Mouse (Mus musculus) Patski (cell line): ENCODE data around the gene Dapk3. TPM values are rescaled to one million over a fixed set of nuclear protein-coding genes. Genes with fewer than 3 reads are reported as not detected.
A peak's percentile ranks its signal among the peaks of the same experiment; 100 is the strongest.

ENCODE experiments used
- ATAC-seq: fragments of 100-300 bp; one replicate; pipeline ENCODE4 v1.8.0; 2021
- CTCF ChIA-PET: fragments of 350-600 bp; sonication (Branson Sonifier 250); formaldehyde crosslinking; loops from one replicate; lab custom pipeline; 2022; ENCODE audit warnings: inconsistent platforms; lab: Charles Lee
- POLR2A ChIA-PET: fragments of 350-600 bp; sonication (Branson Sonifier 250); formaldehyde crosslinking; loops from one replicate; lab custom pipeline; 2022; ENCODE audit warnings: antibody characterized with exemption, inconsistent platforms; lab: Charles Lee
- DNase-seq: peaks from one replicate; pipeline ENCODE4 v3.0.0-alpha.2; 2011; ENCODE audit warnings: low read depth, low spot score
- H3K27me3 ChIP-seq: fragments of 371-371 bp; one replicate; pipeline ENCODE4 v1.5.1; 2021
- CTCF ChIP-seq: fragments of 100-300 bp; IDR thresholded peaks from one replicate; pipeline ENCODE4 v1.5.1; 2021
- in situ Hi-C: fragments of 300-500 bp; cut with MboI; formaldehyde crosslinking; loops from 3 replicates; pipeline ENCODE4 v1.11.1; 2018; ENCODE audit warnings: low pct_unique_long_range_greater_than_20kb, mixed read lengths
- polyA plus RNA-seq: library from polyadenylated mRNA; unstranded; gene quantifications from one replicate; pipeline ENCODE4 v1.2.3, GENCODE M21; 2021

Gene Dapk3
- polyA plus RNA-seq, 1 experiment from 2014 or later, result 82.0 TPM

DNA sequence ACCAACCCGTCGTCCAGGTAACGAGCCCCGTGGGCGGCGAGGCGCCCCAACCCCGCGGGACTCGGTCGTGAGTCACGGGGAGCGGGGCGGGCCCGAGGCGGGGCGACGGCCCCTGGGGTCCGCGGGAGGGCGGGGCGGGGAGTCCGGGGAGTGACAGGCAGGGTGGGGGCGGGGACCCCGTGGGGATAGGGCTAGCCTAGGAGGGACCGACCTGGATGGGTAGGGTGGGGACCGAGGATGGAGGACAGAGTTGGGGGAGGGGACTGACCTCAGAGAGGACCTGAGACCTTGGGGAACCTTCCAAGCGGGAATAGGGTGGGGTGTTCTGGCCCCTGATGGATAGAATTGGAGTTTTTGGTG is 50.4 kb downstream of the Dapk3 start:
- POLR2A ChIA-PET, result interaction anchor here (0.6 to 0.9 kb wide), 2 partner anchors 16 to 1534 kb away, joined by 3 to 7 read pairs; no protein-coding TSS in a partner anchor
- CTCF ChIA-PET, result no interaction called here

GRCm38 (mm10) chr10:81234206-81234605 is 51.4 kb downstream of the Dapk3 start:
- in situ Hi-C loops, result no loop called here
- no peak for DNase-seq
- no peak for ATAC-seq
- CTCF ChIA-PET, result interaction anchor here (1.5 to 1.8 kb wide), 3 partner anchors 10 to 58 kb away, joined by 4 to 8 read pairs (median 6); partner anchors contain the start of gene Pip5k1c
- no peaks in the 10 kb centered on the region for H3K27me3 ChIP-seq
- no peak for TF ChIP-seq CTCF
- POLR2A ChIA-PET, result interaction anchor here (1.0 kb wide), 1 partner anchor 10 kb away, joined by 3 read pairs; no protein-coding TSS in a partner anchor

More for the DNA sequence above, 50.4 kb downstream of the Dapk3 start:
- peak; percentile 6 for ATAC-seq
- DNase-seq, result no peak
- no peaks in the 10 kb centered on the region for H3K27me3 ChIP-seq
- in situ Hi-C loops, result no loop called here
- TF ChIP-seq CTCF, result no peak

DNA sequence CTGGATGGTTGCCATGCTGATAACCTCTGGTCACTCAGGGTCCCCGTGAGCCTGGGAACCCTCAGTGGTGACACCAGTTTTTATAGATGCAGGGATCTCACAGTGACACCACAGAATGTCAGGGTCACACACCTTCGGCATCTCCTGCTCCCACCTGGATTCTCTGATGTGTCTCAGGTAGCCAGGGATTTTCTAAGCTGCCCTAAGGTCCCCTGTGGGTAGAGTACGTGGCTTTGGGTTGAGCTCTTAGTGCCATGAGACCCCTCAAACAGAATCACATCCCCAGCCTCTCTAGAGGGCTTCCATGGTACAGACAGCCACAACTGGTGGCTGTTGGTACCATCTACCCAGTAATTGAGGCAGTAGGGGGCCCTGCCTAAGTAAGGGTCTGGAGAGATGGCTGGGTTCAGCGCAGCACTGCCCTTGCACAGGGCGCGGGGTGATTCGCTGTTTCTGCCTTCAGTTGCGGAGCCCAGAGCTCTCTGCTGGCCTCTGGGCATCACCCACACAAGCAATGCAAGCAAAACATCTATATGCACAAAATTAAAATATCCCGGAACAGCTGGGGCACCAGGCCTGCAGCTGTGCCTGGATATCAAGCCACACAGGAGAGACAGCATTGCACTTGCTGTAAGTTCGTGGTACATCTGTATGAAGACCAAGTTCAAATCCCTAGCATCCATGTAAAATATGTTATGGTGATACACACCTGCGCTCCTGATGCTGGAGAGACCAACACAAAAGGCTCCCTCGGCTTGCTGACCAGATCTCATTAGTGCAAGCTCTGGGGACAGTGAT is 53.9 kb downstream of the Dapk3 start:
- no peak for TF ChIP-seq CTCF
- CTCF ChIA-PET, result interaction anchor here (1.6 to 5.4 kb wide), 2 partner anchors 8 to 20 kb away, joined by 6 to 22 read pairs; no protein-coding TSS in a partner anchor
- ATAC-seq (no peak), DNase-seq (no peak)
- in situ Hi-C loops, result no loop called here
- POLR2A ChIA-PET, result no interaction called here
- H3K27me3 ChIP-seq, result no peaks in the 10 kb centered on the region

GRCm38 (mm10) chr10:81238618-81239017 is 55.8 kb downstream of the Dapk3 start:
- no peak for DNase-seq
- CTCF ChIA-PET, result interaction anchor here (5.4 kb wide), 1 partner anchor 22 kb away, joined by 22 read pairs; no protein-coding TSS in a partner anchor
- in situ Hi-C loops, result no loop called here
- no peaks in the 10 kb centered on the region for H3K27me3 ChIP-seq
- POLR2A ChIA-PET, result no interaction called here
- TF ChIP-seq CTCF, result no peak
- no peak for ATAC-seq

DNA sequence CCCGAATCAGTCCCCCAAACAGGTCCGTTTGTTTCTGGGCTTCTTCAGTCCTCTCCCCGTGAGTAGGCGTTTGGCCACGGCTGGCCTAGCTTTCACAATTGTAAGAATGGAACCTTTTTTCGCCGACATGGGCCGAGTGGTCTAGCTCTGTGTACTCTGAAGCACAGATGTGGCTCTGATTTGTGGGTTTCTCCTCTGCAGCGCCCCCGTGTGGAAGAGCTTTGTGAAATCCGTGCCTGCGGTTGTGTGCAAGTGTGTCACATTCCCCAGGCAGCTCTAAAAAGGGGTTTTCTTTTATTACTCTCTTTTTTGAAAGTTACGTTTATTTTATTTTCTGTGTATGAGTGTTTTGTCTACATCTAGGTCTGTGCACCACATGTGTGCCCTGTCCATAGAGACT is 58.1 kb downstream of the Dapk3 start:
- ATAC-seq, result no peak
- TF ChIP-seq CTCF, result no peak
- in situ Hi-C loops, result no loop called here
- ChIA-PET POLR2A (interaction anchor here (0.6 kb wide), 1 partner anchor 24 kb away, joined by 3 read pairs; no protein-coding TSS in a partner anchor), CTCF (interaction anchor here (0.8 to 5.4 kb wide), 9 partner anchors 9 to 79 kb away, joined by 3 to 22 read pairs (median 5); partner anchors contain the start of genes Matk and Pip5k1c)
- DNase-seq, result no peak
- H3K27me3 ChIP-seq, result no peaks in the 10 kb centered on the region

DNA sequence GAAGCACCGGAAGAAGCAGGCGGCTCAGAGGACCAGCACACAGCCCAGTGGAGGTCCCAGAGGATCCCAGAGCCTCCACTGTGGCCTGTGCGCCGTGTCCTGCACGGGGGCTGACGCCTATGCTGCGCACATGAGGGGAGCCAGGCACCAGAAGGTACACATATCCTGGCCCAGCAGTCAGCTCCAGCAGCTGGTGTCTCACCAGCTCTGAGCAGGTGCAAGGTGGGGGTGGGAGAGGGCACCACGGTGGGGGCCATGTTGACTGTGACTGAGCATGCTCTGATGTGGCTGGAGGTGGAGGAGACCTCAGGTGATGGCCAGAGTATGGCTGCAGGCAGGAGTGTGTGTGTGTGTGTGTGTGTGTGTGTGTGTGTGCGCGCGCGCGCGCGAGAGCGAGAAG is 59.2 kb downstream of the Dapk3 start:
- ATAC-seq (no peak), DNase-seq (no peak)
- in situ Hi-C loops, result no loop called here
- no peak for TF ChIP-seq CTCF
- H3K27me3 ChIP-seq, result no peaks in the 10 kb centered on the region
- ChIA-PET POLR2A (no interaction called here), CTCF (interaction anchor here (3.1 to 5.4 kb wide), 2 partner anchors 25 kb away, joined by 17 to 22 read pairs; no protein-coding TSS in a partner anchor)

Other genes starting within 250 kb of the Dapk3 start
- gene Gng7, start 168.1 kb upstream of the Dapk3 start, polyA plus RNA-seq, result 7.2 TPM
- 0.33 TPM for gene Diras1, start 157.3 kb upstream of the Dapk3 start, polyA plus RNA-seq
- gene Slc39a3, start 145.6 kb upstream of the Dapk3 start, polyA plus RNA-seq, result 14.3 TPM
- gene Sgta, start 122.8 kb upstream of the Dapk3 start, polyA plus RNA-seq, result 129 TPM
- 43.3 TPM for gene Thop1, start 113.0 kb upstream of the Dapk3 start, polyA plus RNA-seq
- 0.08 TPM for gene Creb3l3, start 84.1 kb upstream of the Dapk3 start, polyA plus RNA-seq
- gene Map2k2, start 77.1 kb upstream of the Dapk3 start, polyA plus RNA-seq, result 150 TPM
- gene Zbtb7a, start 47.8 kb upstream of the Dapk3 start, polyA plus RNA-seq, result 40.6 TPM
- gene Pias4, start 15.1 kb upstream of the Dapk3 start, polyA plus RNA-seq, result 33.9 TPM
- 1,798 TPM for gene Eef2, start 6.4 kb upstream of the Dapk3 start, polyA plus RNA-seq
- 0.50 TPM for gene 4930442H23Rik, start 844 bp downstream of the Dapk3 start, polyA plus RNA-seq
- 0.14 TPM for gene Nmrk2, start 19.0 kb downstream of the Dapk3 start, polyA plus RNA-seq
- 0.04 TPM for gene Atcay, start 47.8 kb downstream of the Dapk3 start, polyA plus RNA-seq
- 11.7 TPM for gene Zfr2, start 50.1 kb downstream of the Dapk3 start, polyA plus RNA-seq
- 1.5 TPM for gene Matk, start 69.9 kb downstream of the Dapk3 start, polyA plus RNA-seq
- 98.3 TPM for gene Mrpl54, start 83.9 kb downstream of the Dapk3 start, polyA plus RNA-seq
- gene Apba3, start 84.0 kb downstream of the Dapk3 start, polyA plus RNA-seq, result 71.4 TPM
- 6.5 TPM for gene Tjp3, start 108.6 kb downstream of the Dapk3 start, polyA plus RNA-seq
- 51.5 TPM for gene Pip5k1c, start 110.0 kb downstream of the Dapk3 start, polyA plus RNA-seq
- gene Cactin, start 138.1 kb downstream of the Dapk3 start, polyA plus RNA-seq, result 34.5 TPM
- not detected for gene Tbxa2r, start 145.7 kb downstream of the Dapk3 start, polyA plus RNA-seq
- 0.46 TPM for gene Gipc3, start 160.3 kb downstream of the Dapk3 start, polyA plus RNA-seq
- 118 TPM for gene Hmg20b, start 167.5 kb downstream of the Dapk3 start, polyA plus RNA-seq
- gene Mfsd12, start 174.5 kb downstream of the Dapk3 start, polyA plus RNA-seq, result 23.9 TPM
- gene 4930404N11Rik, start 182.8 kb downstream of the Dapk3 start, polyA plus RNA-seq, result 2.7 TPM
- gene Fzr1, start 195.5 kb downstream of the Dapk3 start, polyA plus RNA-seq, result 62.1 TPM
- gene Dohh, start 201.4 kb downstream of the Dapk3 start, polyA plus RNA-seq, result 83.4 TPM
- 2.4 TPM for gene Gm48551, start 201.5 kb downstream of the Dapk3 start, polyA plus RNA-seq
- 0.76 TPM for gene Gm48552, start 206.0 kb downstream of the Dapk3 start, polyA plus RNA-seq
- 0.18 TPM for gene Smim24, start 210.0 kb downstream of the Dapk3 start, polyA plus RNA-seq